Mouse (Mus musculus) embryonic facial prominence, embryonic 12.5 days (tissue): ENCODE measurements around the gene Ttc25. TPM values are rescaled to one million over a fixed set of nuclear protein-coding genes. Genes with fewer than 3 reads are reported as not detected.

Experiments used
- ATAC-seq: fragments of 200-750 bp; cut with Nextera tagmentation; 2 replicates; pipeline ENCODE4 v1.8.0; 2017; ENCODE audit not compliant: insufficient number of reproducible peaks, insufficient read depth, low FRiP score, low TSS enrichment
- H3K27ac ChIP-seq: fragments of 300-500 bp; sonication (generic); 2 replicates; pipeline ENCODE4 v1.5.1; 2016; ENCODE audit warnings: mild to moderate bottlenecking
- H3K27me3 ChIP-seq: fragments of 300-500 bp; sonication (generic); 2 replicates; pipeline ENCODE4 v1.6.1; 2016; ENCODE audit warnings: mild to moderate bottlenecking, moderate library complexity
- H3K36me3 ChIP-seq: fragments of 300-500 bp; sonication (generic); 2 replicates; pipeline ENCODE4 v1.6.1; 2016; ENCODE audit warnings: mild to moderate bottlenecking
- H3K4me1 ChIP-seq: fragments of 300-500 bp; sonication (generic); 2 replicates; pipeline ENCODE4 v1.6.1; 2016
- H3K4me2 ChIP-seq: fragments of 300-500 bp; sonication (generic); replicated peaks from 2 replicates; pipeline ENCODE4 v1.6.1; 2016; ENCODE audit warnings: mild to moderate bottlenecking, moderate library complexity
- H3K4me3 ChIP-seq: fragments of 300-500 bp; sonication (generic); 2 replicates; pipeline ENCODE4 v1.5.1; 2016; ENCODE audit warnings: mild to moderate bottlenecking
- H3K9ac ChIP-seq: fragments of 300-500 bp; sonication (generic); 2 replicates; pipeline ENCODE4 v1.6.1; 2016; ENCODE audit warnings: mild to moderate bottlenecking, moderate library complexity
- H3K9me3 ChIP-seq: fragments of 300-500 bp; sonication (generic); 2 replicates; pipeline ENCODE4 v1.6.1; 2016; ENCODE audit warnings: mild to moderate bottlenecking, moderate library complexity
- WGBS: fragments of 180-500 bp; shearing (Covaris S2); methylation state at CpG from one replicate; pipeline ENCODE4 v1.1.7; 2016; 5-methylcytosine and 5-hydroxymethylcytosine counted together
- polyA plus RNA-seq: library from polyadenylated mRNA; unstranded; fragments of >200 nt; fragmentation: Nextera tagmentation; extraction: Ambion mirVana; gene quantifications from 2 replicates; pipeline ENCODE4 v1.2.1, GENCODE M21; 2016

Ttc25 gene
- polyA plus RNA-seq, 1 experiment from 2014 or later = 0.73 TPM

- no peaks in the 10 kb centered on the region for H3K27me3 ChIP-seq
- no peak overlapping the region for H3K9ac ChIP-seq
- H3K9me3 ChIP-seq = no peaks in the 10 kb centered on the region
- 37% methylated on average over 7 of the region's 7 CpGs for WGBS
- no peaks in the 10 kb centered on the region for H3K4me1 ChIP-seq
- no peaks in the 10 kb centered on the region for H3K36me3 ChIP-seq
- H3K4me3 ChIP-seq = no peak overlapping the region
- no peak overlapping the region for H3K27ac ChIP-seq
- no peak for ATAC-seq
- no peak overlapping the region for H3K4me2 ChIP-seq
Observed at GRCm38 (mm10) chr11:100559476-100559875, 14.1 kb downstream of the Ttc25 start.

GRCm38 (mm10) chr11:100561748-100562147 is 16.3 kb downstream of the Ttc25 start:
- ATAC-seq = no peak
- WGBS = 63% methylated on average over 5 of the region's 5 CpGs
- H3K4me1 ChIP-seq = no peaks in the 10 kb centered on the region

GRCm38 (mm10) chr11:100564297-100564696 is 18.9 kb downstream of the Ttc25 start:
- Histone ChIP-seq H3K36me3 (no peaks in the 10 kb centered on the region), H3K4me1 (no peaks in the 10 kb centered on the region), H3K9me3 (no peaks in the 10 kb centered on the region), H3K4me3 (no peak overlapping the region), H3K27ac (no peak overlapping the region), H3K9ac (no peak overlapping the region), H3K4me2 (no peak overlapping the region), H3K27me3 (no peaks in the 10 kb centered on the region)
- no peak for ATAC-seq
- WGBS = 75% methylated on average over 15 of the region's 15 CpGs

More at GRCm38 (mm10) chr11:100561748-100562147, 16.3 kb downstream of the Ttc25 start:
- H3K4me2 ChIP-seq = no peak overlapping the region
- no peak overlapping the region for H3K9ac ChIP-seq
- H3K27ac ChIP-seq = no peak overlapping the region
- no peaks in the 10 kb centered on the region for H3K27me3 ChIP-seq
- H3K9me3 ChIP-seq = no peaks in the 10 kb centered on the region
- H3K4me3 ChIP-seq = no peak overlapping the region
- no peaks in the 10 kb centered on the region for H3K36me3 ChIP-seq

GRCm38 (mm10) chr11:100564703-100565102 is 19.3 kb downstream of the Ttc25 start:
- Histone ChIP-seq H3K27me3 (no peaks in the 10 kb centered on the region), H3K36me3 (no peaks in the 10 kb centered on the region), H3K4me2 (no peak overlapping the region), H3K27ac (no peak overlapping the region), H3K4me1 (no peaks in the 10 kb centered on the region), H3K4me3 (no peak overlapping the region), H3K9me3 (no peaks in the 10 kb centered on the region), H3K9ac (no peak overlapping the region)
- ATAC-seq = no peak
- WGBS = 85% methylated on average over 6 of the region's 6 CpGs

GRCm38 (mm10) chr11:100567229-100567628 is 21.8 kb downstream of the Ttc25 start:
- H3K27me3 ChIP-seq = peaks cover 12% of the 10 kb centered on the region; the same call in 1 of the 2 replicates
- H3K4me3 ChIP-seq = no peak overlapping the region
- H3K9ac ChIP-seq = no peak overlapping the region
- H3K27ac ChIP-seq = no peak overlapping the region
- WGBS = 75% methylated on average over 5 of the region's 5 CpGs
- no peak for ATAC-seq
- no peaks in the 10 kb centered on the region for H3K9me3 ChIP-seq
- peaks cover 8% of the 10 kb centered on the region; the same call in 1 of the 2 replicates for H3K4me1 ChIP-seq
- H3K4me2 ChIP-seq = no peak overlapping the region
- H3K36me3 ChIP-seq = no peaks in the 10 kb centered on the region

- Histone ChIP-seq H3K9ac (no peak overlapping the region), H3K4me1 (peaks cover 8% of the 10 kb centered on the region; the same call in 1 of the 2 replicates), H3K27ac (no peak overlapping the region), H3K27me3 (peaks cover 13% of the 10 kb centered on the region; the same call in 1 of the 2 replicates), H3K36me3 (no peaks in the 10 kb centered on the region), H3K4me2 (no peak overlapping the region), H3K4me3 (no peak overlapping the region), H3K9me3 (no peaks in the 10 kb centered on the region)
- WGBS = 58% methylated on average over 9 of the region's 9 CpGs
- no peak for ATAC-seq
Observed at GRCm38 (mm10) chr11:100567815-100568245, 22.4 kb downstream of the Ttc25 start.

GRCm38 (mm10) chr11:100568692-100569091 is 23.3 kb downstream of the Ttc25 start:
- peaks cover 8% of the 10 kb centered on the region; the same call in 1 of the 2 replicates for H3K4me1 ChIP-seq
- no peak for ATAC-seq
- H3K9me3 ChIP-seq = no peaks in the 10 kb centered on the region
- H3K27me3 ChIP-seq = peaks cover 13% of the 10 kb centered on the region; the same call in 1 of the 2 replicates
- 84% methylated on average over 8 of the region's 8 CpGs for WGBS
- no peak overlapping the region for H3K4me3 ChIP-seq
- no peak overlapping the region; the same call in 1 of the 2 replicates for H3K9ac ChIP-seq
- no peak overlapping the region for H3K4me2 ChIP-seq
- no peaks in the 10 kb centered on the region for H3K36me3 ChIP-seq
- no peak overlapping the region for H3K27ac ChIP-seq

GRCm38 (mm10) chr11:100569789-100570188 is 24.4 kb downstream of the Ttc25 start:
- WGBS = 64% methylated on average over 9 of the region's 9 CpGs
- ATAC-seq = no peak
- H3K9me3 ChIP-seq = no peaks in the 10 kb centered on the region

GRCm38 (mm10) chr11:100570430-100571201 is 25.2 kb downstream of the Ttc25 start:
- Histone ChIP-seq H3K9ac (no peak overlapping the region; the same call in 1 of the 2 replicates), H3K27ac (no peak overlapping the region), H3K4me2 (peak overlapping the region; percentile 39), H3K9me3 (no peaks in the 10 kb centered on the region), H3K4me1 (peaks cover 13% of the 10 kb centered on the region), H3K4me3 (peak overlapping the region; percentile 14; the same call in 1 of the 2 replicates), H3K36me3 (no peaks in the 10 kb centered on the region), H3K27me3 (peaks cover 13% of the 10 kb centered on the region; the same call in 1 of the 2 replicates)
- no peak for ATAC-seq
- WGBS = 12% methylated on average over 8 of the region's 8 CpGs

More at GRCm38 (mm10) chr11:100569789-100570188, 24.4 kb downstream of the Ttc25 start:
- H3K4me2 ChIP-seq = no peak overlapping the region
- peaks cover 8% of the 10 kb centered on the region; the same call in 1 of the 2 replicates for H3K4me1 ChIP-seq
- no peak overlapping the region for H3K4me3 ChIP-seq
- no peaks in the 10 kb centered on the region for H3K36me3 ChIP-seq
- H3K27ac ChIP-seq = no peak overlapping the region
- H3K27me3 ChIP-seq = peaks cover 13% of the 10 kb centered on the region; the same call in 1 of the 2 replicates
- no peak overlapping the region for H3K9ac ChIP-seq

GRCm38 (mm10) chr11:100571202-100571567 is 25.8 kb downstream of the Ttc25 start:
- ATAC-seq = no peak
- Histone ChIP-seq H3K9ac (no peak overlapping the region; the same call in 1 of the 2 replicates), H3K36me3 (no peaks in the 10 kb centered on the region), H3K27ac (no peak overlapping the region), H3K4me3 (peak overlapping the region; percentile 14; the same call in 1 of the 2 replicates), H3K4me2 (peak overlapping the region; percentile 39), H3K9me3 (no peaks in the 10 kb centered on the region), H3K27me3 (peaks cover 13% of the 10 kb centered on the region; the same call in 1 of the 2 replicates), H3K4me1 (peaks cover 18% of the 10 kb centered on the region)
- 9% methylated on average over 16 of the region's 16 CpGs for WGBS

GRCm38 (mm10) chr11:100574188-100574587 is 28.8 kb downstream of the Ttc25 start:
- no peak overlapping the region for H3K27ac ChIP-seq
- WGBS = 93% methylated on average over 3 of the region's 3 CpGs

More at GRCm38 (mm10) chr11:100574188-100574587, 28.8 kb downstream of the Ttc25 start:
- Histone ChIP-seq H3K9ac (no peak overlapping the region), H3K4me1 (peaks cover 25% of the 10 kb centered on the region), H3K4me2 (peak overlapping the region; percentile 51), H3K4me3 (peak overlapping the region; percentile 48; the same call in 1 of the 2 replicates), H3K27me3 (peaks cover 13% of the 10 kb centered on the region; the same call in 1 of the 2 replicates), H3K9me3 (no peaks in the 10 kb centered on the region), H3K36me3 (0 out of 2 replicates have a peak, but pooled peaks cover 13% of the 10 kb centered on the region)
- no peak for ATAC-seq
